Mouse (Mus musculus) lung, embryonic 14.5 days (tissue): ENCODE measurements around the gene Gm9837. TPM values are rescaled to one million over a fixed set of nuclear protein-coding genes. Genes with fewer than 3 reads are reported as not detected.

Experiments used
- ATAC-seq: fragments of 200-750 bp; cut with Nextera tagmentation; 2 replicates; pipeline ENCODE4 v1.8.0; 2017; ENCODE audit warnings: mild to moderate bottlenecking, moderate TSS enrichment, moderate library complexity; ENCODE audit not compliant: insufficient read depth
- DNase-seq: peaks from one replicate; pipeline ENCODE4 v3.0.0-alpha.2; 2015
- H3K27ac ChIP-seq: fragments of 300-500 bp; sonication (generic); 2 replicates; pipeline ENCODE4 v1.5.1; 2014; ENCODE audit warnings: low read depth, mild to moderate bottlenecking, moderate library complexity
- H3K27me3 ChIP-seq: fragments of 300-500 bp; sonication (generic); 2 replicates; pipeline ENCODE4 v1.6.1; 2014; ENCODE audit warnings: low read length, control low read depth; ENCODE audit not compliant: insufficient read depth
- H3K36me3 ChIP-seq: fragments of 300-500 bp; sonication (generic); 2 replicates; pipeline ENCODE4 v1.6.1; 2014; ENCODE audit warnings: control low read depth; ENCODE audit not compliant: insufficient read depth
- H3K4me1 ChIP-seq: fragments of 300-500 bp; sonication (generic); 2 replicates; pipeline ENCODE4 v1.6.1; 2014; ENCODE audit warnings: antibody characterized with exemption, control low read depth; ENCODE audit not compliant: insufficient read depth
- H3K4me2 ChIP-seq: fragments of 300-500 bp; sonication (generic); 2 replicates; pipeline ENCODE4 v1.6.1; 2014; ENCODE audit warnings: mild to moderate bottlenecking
- H3K4me3 ChIP-seq: fragments of 300-500 bp; sonication (generic); 2 replicates; pipeline ENCODE4 v1.5.1; 2014; ENCODE audit warnings: low read depth, low read length
- H3K9ac ChIP-seq: fragments of 300-500 bp; sonication (generic); 2 replicates; pipeline ENCODE4 v1.6.1; 2014
- H3K9me3 ChIP-seq: fragments of 300-500 bp; sonication (generic); 2 replicates; pipeline ENCODE4 v1.6.1; 2016; ENCODE audit warnings: low read depth, low read length, control low read depth
- CTCF ChIP-seq: IDR thresholded peaks from 2 replicates; pipeline ENCODE4 v1.5.1; 2016; ENCODE audit warnings: antibody characterized with exemption, low read depth
- WGBS: fragments of 180-500 bp; shearing (Covaris S2); extraction: QIAGEN DNeasy Blood & Tissue Kit; methylation state at CpG from one replicate; pipeline ENCODE4 v1.1.7; 2014; 5-methylcytosine and 5-hydroxymethylcytosine counted together
- polyA plus RNA-seq: library from polyadenylated mRNA; unstranded; fragments of >200 nt; fragmentation: Nextera tagmentation; extraction: Ambion mirVana; gene quantifications from 2 replicates; pipeline ENCODE4 v1.2.1, GENCODE M21; 2014

Gm9837 gene
- polyA plus RNA-seq, 1 experiment from 2014 or later: not detected

- H3K4me3 ChIP-seq: no peak overlapping the region
- no peak overlapping the region for H3K9ac ChIP-seq
- no peaks in the 10 kb centered on the region for H3K9me3 ChIP-seq
- no peak for TF ChIP-seq CTCF
- WGBS: 64% methylated on average over 3 of the region's 3 CpGs
- ATAC-seq: no peak
- no peaks in the 10 kb centered on the region for H3K4me1 ChIP-seq
- no peak overlapping the region for H3K4me2 ChIP-seq
- H3K36me3 ChIP-seq: no peaks in the 10 kb centered on the region
- no peak for DNase-seq
- H3K27ac ChIP-seq: no peak overlapping the region
- peaks cover 26% of the 10 kb centered on the region for H3K27me3 ChIP-seq
These were observed 16.1 kb upstream of the Gm9837 start for GRCm38 (mm10) chr11:53486351-53486750.

- ATAC-seq: no peak
- Histone ChIP-seq H3K36me3 (no peaks in the 10 kb centered on the region), H3K9ac (no peak overlapping the region), H3K27me3 (peaks cover 32% of the 10 kb centered on the region), H3K4me2 (no peak overlapping the region), H3K4me1 (no peaks in the 10 kb centered on the region), H3K27ac (no peak overlapping the region), H3K9me3 (no peaks in the 10 kb centered on the region), H3K4me3 (no peak overlapping the region)
- peak; percentile 55 for TF ChIP-seq CTCF
- 41% methylated on average over 3 of the region's 3 CpGs for WGBS
- no peak for DNase-seq
These were observed 15.4 kb upstream of the Gm9837 start for GRCm38 (mm10) chr11:53485719-53486118.

GRCm38 (mm10) chr11:53483159-53483891 lies 13.0 kb upstream of the Gm9837 start:
- DNase-seq (no peak), ATAC-seq (no peak)
- H3K27me3 ChIP-seq: peaks cover 55% of the 10 kb centered on the region
- no peak overlapping the region for H3K4me3 ChIP-seq
- H3K9me3 ChIP-seq: no peaks in the 10 kb centered on the region; the same call in 1 of the 2 replicates
- 56% methylated on average over 9 of the region's 9 CpGs for WGBS
- H3K27ac ChIP-seq: no peak overlapping the region; the same call in 1 of the 2 replicates
- no peaks in the 10 kb centered on the region for H3K4me1 ChIP-seq
- no peaks in the 10 kb centered on the region for H3K36me3 ChIP-seq
- H3K4me2 ChIP-seq: no peak overlapping the region
- H3K9ac ChIP-seq: no peak overlapping the region
- TF ChIP-seq CTCF: no peak

DNA sequence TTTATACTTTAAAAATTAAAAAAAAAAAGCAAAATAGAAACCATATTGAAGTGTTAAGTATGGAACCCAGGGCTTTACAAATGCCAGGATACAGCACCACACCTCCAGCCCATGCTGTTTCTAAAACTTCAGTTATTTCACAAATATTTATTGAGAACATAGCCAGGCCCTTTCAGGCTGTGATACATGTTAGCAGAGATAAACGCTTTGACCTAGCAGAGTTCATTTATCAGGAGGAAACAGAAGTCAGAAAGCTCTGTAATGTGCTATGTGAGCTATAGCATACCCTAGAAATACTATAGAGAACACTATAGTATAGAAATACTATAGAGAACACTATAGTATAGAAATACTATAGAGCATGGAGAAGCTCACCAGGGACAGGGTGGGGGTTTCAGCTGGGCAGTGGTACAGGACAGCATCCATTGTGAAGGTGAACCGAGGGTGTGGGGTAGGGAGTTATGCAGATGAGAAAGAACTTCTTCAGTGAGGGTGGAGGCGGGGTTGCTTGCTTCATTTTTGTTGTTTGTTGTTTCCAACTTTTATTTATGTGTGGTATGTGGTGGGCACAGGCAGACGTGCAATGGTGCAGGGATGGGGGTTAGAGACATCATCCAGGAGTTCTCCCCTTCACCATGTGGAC lies 10.9 kb upstream of the Gm9837 start:
- peaks cover 60% of the 10 kb centered on the region for H3K27me3 ChIP-seq
- H3K27ac ChIP-seq: no peak overlapping the region
- no peak overlapping the region for H3K4me3 ChIP-seq
- no peaks in the 10 kb centered on the region for H3K4me1 ChIP-seq
- H3K9ac ChIP-seq: no peak overlapping the region
- no peak for DNase-seq
- H3K4me2 ChIP-seq: no peak overlapping the region
- no peaks in the 10 kb centered on the region for H3K36me3 ChIP-seq
- no peaks in the 10 kb centered on the region; the same call in 1 of the 2 replicates for H3K9me3 ChIP-seq
- TF ChIP-seq CTCF: no peak
- 58% methylated on average over 4 of the region's 4 CpGs for WGBS
- no peak for ATAC-seq

DNA sequence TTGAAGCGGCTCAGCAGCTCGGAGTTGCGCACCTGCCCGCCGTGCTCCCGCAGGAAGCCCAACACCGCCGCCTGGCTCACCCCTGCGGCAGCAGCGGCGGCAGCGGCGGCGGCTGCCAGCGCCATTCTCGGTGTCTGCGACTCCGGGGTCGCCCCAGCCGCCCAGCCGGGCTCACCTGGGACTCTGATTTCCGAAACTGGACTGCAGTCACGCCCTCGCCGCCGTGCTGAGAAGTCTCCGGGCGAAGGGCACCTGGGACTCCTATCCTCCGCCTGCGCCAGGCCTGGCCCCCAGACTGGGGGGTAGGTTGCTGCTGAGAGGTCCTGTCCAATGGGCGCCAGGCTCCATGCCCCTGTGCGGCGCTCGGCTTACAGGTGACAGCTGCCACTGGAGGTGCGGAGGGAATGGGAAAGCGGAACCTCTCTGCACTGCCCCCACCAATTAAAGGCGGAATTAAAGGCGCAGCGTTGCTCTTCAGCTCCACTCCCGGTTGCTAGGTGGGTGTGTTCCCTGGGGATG lies 9.6 kb upstream of the Gm9837 start, which contains the start of the genes Gm9945 and Sowaha:
Gm9945 (plus strand) TSS at position 384 of the 519 bp plus-strand sequence.
Sowaha (minus strand) TSS at position 492 of the 519 bp plus-strand sequence.
- Histone ChIP-seq H3K9me3 (no peaks in the 10 kb centered on the region; the same call in 1 of the 2 replicates), H3K4me1 (no peaks in the 10 kb centered on the region), H3K27ac (no peak within 1 kb of the TSS), H3K4me3 (peak within 1 kb of the TSS; percentile 40), H3K4me2 (peak within 1 kb of the TSS; percentile 77), H3K36me3 (no peaks in the 10 kb centered on the region), H3K9ac (peak within 1 kb of the TSS; percentile 32; the same call in 1 of the 2 replicates), H3K27me3 (peaks cover 70% of the 10 kb centered on the region)
- TF ChIP-seq CTCF: no peak
- DNase-seq (peak; percentile 37), ATAC-seq (peak; percentile 58)
- 3% methylated on average over 40 of the region's 40 CpGs for WGBS

- no peaks in the 10 kb centered on the region for H3K36me3 ChIP-seq
- TF ChIP-seq CTCF: no peak
- 1% methylated on average over 59 of the region's 62 CpGs for WGBS
- peak overlapping the region; percentile 77 for H3K4me2 ChIP-seq
- DNase-seq (no peak), ATAC-seq (0 out of 2 replicates have a peak, but pooled peaks have one; percentile 21)
- peak overlapping the region; percentile 40 for H3K4me3 ChIP-seq
- no peaks in the 10 kb centered on the region; the same call in 1 of the 2 replicates for H3K9me3 ChIP-seq
- peak overlapping the region; percentile 32; the same call in 1 of the 2 replicates for H3K9ac ChIP-seq
- no peaks in the 10 kb centered on the region for H3K4me1 ChIP-seq
- H3K27ac ChIP-seq: no peak overlapping the region
- peaks cover 76% of the 10 kb centered on the region for H3K27me3 ChIP-seq
These were observed 9.0 kb upstream of the Gm9837 start for GRCm38 (mm10) chr11:53479171-53479782.
